Mouse (Mus musculus) adrenal gland, postnatal 4 days (tissue): ENCODE data around the gene Bcr. TPM values are rescaled to one million over a fixed set of nuclear protein-coding genes. Genes with fewer than 3 reads are reported as not detected.

Experiments used
- DNase-seq, 2 experiments: peaks; one replicate each; pipeline ENCODE4 v3.0.0; 2021 to 2022; ENCODE audit warnings: low spot score in 2 of 2, mixed read lengths in 2 of 2
- total RNA-seq, 2 experiments: library from RNA; stranded (reverse); gene quantifications; 2 replicates each; pipeline ENCODE4 v1.2.3; 2021

Gene Bcr
- total RNA-seq, 2 experiments from 2014 or later, result 28.2 to 31.7 TPM

- peak; percentile 22 to 47 for DNase-seq
Observed at GRCm38 (mm10) chr10:75121028-75121427, 60.6 kb downstream of the Bcr start.

- DNase-seq, result no peak
Observed at GRCm38 (mm10) chr10:75125577-75125976, 65.2 kb downstream of the Bcr start.

GRCm38 (mm10) chr10:75129283-75129710 is 68.9 kb downstream of the Bcr start:
- no peak for DNase-seq

- no peak for DNase-seq
Observed at GRCm38 (mm10) chr10:75130372-75131046, 70.1 kb downstream of the Bcr start.

GRCm38 (mm10) chr10:75131625-75132024 is 71.2 kb downstream of the Bcr start:
- DNase-seq, result no peak

GRCm38 (mm10) chr10:75134861-75135517 is 74.6 kb downstream of the Bcr start:
- DNase-seq, result no peak

GRCm38 (mm10) chr10:75135518-75136162 is 75.2 kb downstream of the Bcr start:
- no peak for DNase-seq

- DNase-seq, result no peak
Observed at GRCm38 (mm10) chr10:75137148-75137547, 76.8 kb downstream of the Bcr start.

- no peak for DNase-seq
Observed at GRCm38 (mm10) chr10:75145221-75145620, 84.8 kb downstream of the Bcr start.

GRCm38 (mm10) chr10:75146001-75146400 is 85.6 kb downstream of the Bcr start:
- no peak for DNase-seq

- DNase-seq, result no peak
Observed at GRCm38 (mm10) chr10:75146619-75147018, 86.2 kb downstream of the Bcr start.

GRCm38 (mm10) chr10:75148295-75148694 is 87.9 kb downstream of the Bcr start:
- DNase-seq, result no peak

- DNase-seq, result no peak
Observed at GRCm38 (mm10) chr10:75150361-75150760, 90.0 kb downstream of the Bcr start.

GRCm38 (mm10) chr10:75151311-75151710 is 90.9 kb downstream of the Bcr start:
- peak in 1 of 2 experiments; percentile 50 for DNase-seq

- DNase-seq, result no peak
Observed at GRCm38 (mm10) chr10:75156835-75157234, 96.4 kb downstream of the Bcr start.

- DNase-seq, result no peak
Observed at GRCm38 (mm10) chr10:75157713-75158112, 97.3 kb downstream of the Bcr start.

GRCm38 (mm10) chr10:75158356-75158755 is 98.0 kb downstream of the Bcr start:
- DNase-seq, result no peak

GRCm38 (mm10) chr10:75160171-75160900 is 99.9 kb downstream of the Bcr start:
- DNase-seq, result no peak

- DNase-seq, result no peak
Observed at GRCm38 (mm10) chr10:75165825-75166481, 105.6 kb downstream of the Bcr start.

- no peak for DNase-seq
Observed at GRCm38 (mm10) chr10:75166601-75167000, 106.2 kb downstream of the Bcr start.

GRCm38 (mm10) chr10:75170207-75170850 is 109.9 kb downstream of the Bcr start:
- no peak for DNase-seq
